Comparison of ENCODE assay signal across 10 mouse cellular contexts in genomic region chr4:138747851-138748250, GRCm38 (mm10). TPM values are rescaled to one million over a fixed set of nuclear protein-coding genes. Genes with fewer than 3 reads are reported as not detected.
DNase-seq lines count a peak whose midpoint lies in the region; ATAC-seq and TF ChIP-seq lines count a peak whose summit lies in the region.
"Had no signal": no experiment of that assay in that cellular context is flagged by ENCODE, and none has a peak within 500 bp of the region (broad histone marks: within the 10 kb centered on the region; RNA-seq: fewer than 3 reads in every experiment).

No protein-coding gene starts in this region.

- no peak overlapping the region for H3K4me3 ChIP-seq in forebrain, postnatal 0 days (ENCODE audit: low read depth, low read length)
- no peak overlapping the region for H3K4me3 ChIP-seq in midbrain, embryonic 15.5 days
- H3K4me3 ChIP-seq: erythroblast, embryonic 14.5 days had no signal

- H3K36me3 ChIP-seq in forebrain, postnatal 0 days (ENCODE audit: insufficient read depth) = no peaks in the 10 kb centered on the region
- no peaks in the 10 kb centered on the region for H3K36me3 ChIP-seq in midbrain, embryonic 15.5 days (replicated peaks)

- H3K9me3 ChIP-seq in forebrain, postnatal 0 days (ENCODE audit: low read length) = no peaks in the 10 kb centered on the region
- no peaks in the 10 kb centered on the region for H3K9me3 ChIP-seq in midbrain, embryonic 15.5 days

- H3K4me2 ChIP-seq in forebrain, postnatal 0 days (ENCODE audit: low read depth) = no peak overlapping the region
- no peak overlapping the region for H3K4me2 ChIP-seq in midbrain, embryonic 15.5 days

- peak; percentile 53 for ATAC-seq in forebrain, postnatal 0 days
- ATAC-seq in midbrain, embryonic 15.5 days (replicated peaks) = peak; percentile 79
- ATAC-seq in activated CD4-positive, CD25-positive, alpha-beta regulatory T cell, adult 4 months = no peak

- no peaks in the 10 kb centered on the region for H3K27me3 ChIP-seq in forebrain, postnatal 0 days (ENCODE audit: insufficient read depth, low read length)
- H3K27me3 ChIP-seq in midbrain, embryonic 15.5 days (replicated peaks) = 0 out of 2 replicates have a peak, but pooled peaks cover 3% of the 10 kb centered on the region

- DNase-seq in gastrocnemius, postnatal 14 days = peak; percentile 26
- DNase-seq in gastrocnemius, postnatal 36 days = no peak
- DNase-seq in Muller cell, postnatal 12 days (ENCODE audit: inconsistent ontology term) = peak; percentile 25
- DNase-seq in forebrain, postnatal 0 days = no peak
- no peak for DNase-seq in urinary bladder, postnatal 10 days (ENCODE audit: low spot score)
- no peak for DNase-seq in heart, adult 11 months

- H3K27ac ChIP-seq in forebrain, postnatal 0 days (ENCODE audit: low read depth, low read length) = no peak overlapping the region
- no peak overlapping the region for H3K27ac ChIP-seq in midbrain, embryonic 15.5 days

- no peak overlapping the region for H3K9ac ChIP-seq in forebrain, postnatal 0 days
- no peak overlapping the region for H3K9ac ChIP-seq in midbrain, embryonic 15.5 days

- TF ChIP-seq CTCF in forebrain, postnatal 0 days (IDR thresholded peaks at IDR 0.05; ENCODE audit: low read depth) = peak; percentile 33; the same call in 1 of the 2 replicates

- intact Hi-C loops in gastrocnemius, postnatal 14 days (cut with DNase I; ENCODE audit: low total_unique reads) = loop anchor here (5.0 kb wide), 1 partner anchor 44 kb away; no protein-coding TSS in a partner anchor
- intact Hi-C loops in gastrocnemius, postnatal 36 days (cut with DNase I) = loop anchor here (1.0 to 2.0 kb wide), 2 partner anchors 45 to 104 kb away; no protein-coding TSS in a partner anchor

- no peaks in the 10 kb centered on the region for H3K4me1 ChIP-seq in forebrain, postnatal 0 days (ENCODE audit: insufficient read depth)
- peaks cover 6% of the 10 kb centered on the region; the same call in 1 of the 2 replicates for H3K4me1 ChIP-seq in midbrain, embryonic 15.5 days

- WGBS in forebrain, postnatal 0 days = 50% methylated on average over 9 of the region's 10 CpGs
- WGBS in midbrain, embryonic 15.5 days = 53% methylated on average over 10 of the region's 10 CpGs

RNA-seq across cellular contexts. Expression of gene Pla2g2f, which starts 9.6 kb away (rescaled TPM):
- total RNA-seq in gastrocnemius, postnatal 14 days (2021) = not detected
- not detected for total RNA-seq in gastrocnemius, postnatal 36 days (2021)
- 0.23 TPM in 1 of 2 replicates, not detected in the other for total RNA-seq in forebrain, postnatal 0 days (2014; rRNA removed)
- not detected in 2 replicates for polyA plus RNA-seq in forebrain, postnatal 0 days (2015; fragmentation: Nextera tagmentation; extraction: Ambion mirVana)
- polyA plus RNA-seq in midbrain, embryonic 15.5 days (2015; fragmentation: Nextera tagmentation; extraction: Ambion mirVana) = 0.06 and 0.13 TPM in 2 replicates
- polyA plus RNA-seq in activated CD4-positive, CD25-positive, alpha-beta regulatory T cell, adult 4 months (2017; shearing (Covaris generic)) = not detected
- total RNA-seq: hematopoietic stem cell, adult 5-6 weeks had no signal
- polyA plus RNA-seq: erythroblast, embryonic 14.5 days had no signal

RNA-seq across cellular contexts. Expression of gene Ubxn10, which starts 10.9 kb away (rescaled TPM):
- total RNA-seq in gastrocnemius, postnatal 14 days (2021) = under 1 TPM; 0.16 to 0.29 TPM
- under 1 TPM; 0.10 to 0.12 TPM for total RNA-seq in gastrocnemius, postnatal 36 days (2021)
- total RNA-seq in forebrain, postnatal 0 days (2014; rRNA removed) = 4.0 and 5.6 TPM in 2 replicates
- polyA plus RNA-seq in forebrain, postnatal 0 days (2015; fragmentation: Nextera tagmentation; extraction: Ambion mirVana) = 2.4 and 3.5 TPM in 2 replicates
- polyA plus RNA-seq in midbrain, embryonic 15.5 days (2015; fragmentation: Nextera tagmentation; extraction: Ambion mirVana) = 4.3 and 4.7 TPM in 2 replicates
- polyA plus RNA-seq in activated CD4-positive, CD25-positive, alpha-beta regulatory T cell, adult 4 months (2017; shearing (Covaris generic)) = not detected
- total RNA-seq: hematopoietic stem cell, adult 5-6 weeks had no signal
- polyA plus RNA-seq: erythroblast, embryonic 14.5 days had no signal

RNA-seq across cellular contexts. Expression of gene Pla2g2c, which starts 23.3 kb away (rescaled TPM):
- not detected for total RNA-seq in gastrocnemius, postnatal 14 days (2021)
- total RNA-seq in gastrocnemius, postnatal 36 days (2021) = not detected
- total RNA-seq in forebrain, postnatal 0 days (2014; rRNA removed) = 0.24 and 0.77 TPM in 2 replicates
- 0.28 and 0.42 TPM in 2 replicates for polyA plus RNA-seq in forebrain, postnatal 0 days (2015; fragmentation: Nextera tagmentation; extraction: Ambion mirVana)
- polyA plus RNA-seq in midbrain, embryonic 15.5 days (2015; fragmentation: Nextera tagmentation; extraction: Ambion mirVana) = 0.74 and 1.1 TPM in 2 replicates
- polyA plus RNA-seq in activated CD4-positive, CD25-positive, alpha-beta regulatory T cell, adult 4 months (2017; shearing (Covaris generic)) = not detected
- total RNA-seq: hematopoietic stem cell, adult 5-6 weeks had no signal
- polyA plus RNA-seq: erythroblast, embryonic 14.5 days had no signal

RNA-seq across cellular contexts. Expression of gene Pla2g2d, which starts 27.7 kb away (rescaled TPM):
- not detected for total RNA-seq in gastrocnemius, postnatal 14 days (2021)
- under 1 TPM; 0.20 to 0.27 TPM for total RNA-seq in gastrocnemius, postnatal 36 days (2021)
- total RNA-seq in forebrain, postnatal 0 days (2014; rRNA removed) = 0.38 TPM in 1 of 2 replicates, not detected in the other
- 0.23 TPM in 1 of 2 replicates, not detected in the other for polyA plus RNA-seq in forebrain, postnatal 0 days (2015; fragmentation: Nextera tagmentation; extraction: Ambion mirVana)
- 0.10 and 0.31 TPM in 2 replicates for polyA plus RNA-seq in midbrain, embryonic 15.5 days (2015; fragmentation: Nextera tagmentation; extraction: Ambion mirVana)
- polyA plus RNA-seq in activated CD4-positive, CD25-positive, alpha-beta regulatory T cell, adult 4 months (2017; shearing (Covaris generic)) = 1 to 10 TPM in 1 of 2 experiments, not detected in 1; 1.5 TPM
- total RNA-seq: hematopoietic stem cell, adult 5-6 weeks had no signal
- polyA plus RNA-seq: erythroblast, embryonic 14.5 days had no signal

Comparison
In these comparisons a context has a peak if more than half of its experiments do, and no peak if none do; other contexts are left out.
1. DNase-seq: peak in gastrocnemius, postnatal 14 days (single experiment) and Muller cell, postnatal 12 days (single experiment); none in gastrocnemius, postnatal 36 days (0 of 2), forebrain, postnatal 0 days (single experiment), urinary bladder, postnatal 10 days (single experiment) and heart, adult 11 months (single experiment).